Mouse (Mus musculus) embryonic stem cell, embryonic (primary cell): ENCODE measurements at regions not wholly inside any gene's neighbourhood (a gene's known extent, or its start where the extent isn't known, plus 50 kb on each side); places are given as distances from the start of the nearest gene placed in this dataset.

Experiments used
- CTCF ChIA-PET, 4 experiments: fragments of 300-600 bp in 2 of 4; fragments of 350-600 bp in 2 of 4; sonication (Branson Sonifier 250); formaldehyde crosslinking; loops; one replicate each; lab custom pipeline; 2022; ENCODE audit warnings: inconsistent platforms in 2 of 4; lab: Charles Lee
- POLR2A ChIA-PET, 4 experiments: fragments of 300-600 bp in 2 of 4; fragments of 350-600 bp in 2 of 4; sonication (Branson Sonifier 250); formaldehyde crosslinking; loops; one replicate each; lab custom pipeline; 2022; ENCODE audit warnings: antibody characterized with exemption in 4 of 4, inconsistent platforms in 1 of 4; lab: Charles Lee

GRCm38 (mm10) chr19:60300891-60301290 lies 74.4 kb upstream of the Fam204a start:
- CTCF ChIA-PET: no interaction called here

GRCm38 (mm10) chr19:60290244-60290643 lies 63.7 kb upstream of the Fam204a start:
- POLR2A ChIA-PET: interaction anchor here in 1 of 4 experiments (0.6 kb wide), 1 partner anchor 30 kb away, joined by 3 read pairs; no protein-coding TSS in a partner anchor
- CTCF ChIA-PET: no interaction called here

More at GRCm38 (mm10) chr19:60300891-60301290, 74.4 kb upstream of the Fam204a start:
- POLR2A ChIA-PET: interaction anchor here in 1 of 4 experiments (0.6 kb wide), 1 partner anchor 215 kb away, joined by 3 read pairs; no protein-coding TSS in a partner anchor

GRCm38 (mm10) chr19:60286810-60287396 lies 60.4 kb upstream of the Fam204a start:
- ChIA-PET POLR2A (no interaction called here), CTCF (interaction anchor here in 1 of 4 experiments (0.6 kb wide), 1 partner anchor 34 kb away, joined by 3 read pairs; no protein-coding TSS in a partner anchor)

DNA sequence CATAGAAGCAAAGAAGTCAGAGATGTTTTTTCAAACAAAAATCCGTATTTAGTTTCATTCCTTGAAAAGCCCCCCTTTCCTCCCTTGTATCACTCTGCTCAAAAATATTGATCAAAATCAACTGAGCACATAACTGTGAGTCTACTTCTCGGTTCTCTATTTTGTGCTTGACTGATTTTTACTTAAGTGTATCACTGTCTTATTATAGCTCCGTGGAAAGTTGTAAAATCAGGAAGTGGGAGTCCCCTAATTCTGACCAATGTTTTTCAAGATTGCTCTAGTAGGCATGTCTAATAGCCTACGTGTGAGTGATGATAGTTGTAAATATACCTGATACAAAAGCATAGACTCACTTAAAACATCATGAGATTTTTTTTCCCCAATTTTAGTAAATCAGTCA lies 58.4 kb upstream of the Fam204a start:
- ChIA-PET POLR2A (no interaction called here), CTCF (no interaction called here)
